Mouse (Mus musculus) neural tube, embryonic 14.5 days (tissue): ENCODE measurements around the gene Tph2. TPM values are rescaled to one million over a fixed set of nuclear protein-coding genes. Genes with fewer than 3 reads are reported as not detected.
A peak's percentile ranks its signal among the peaks of the same experiment; 100 is the strongest.
"Not testable (repeated sequence)": the region's sequence is repeated elsewhere in the genome, so short reads cannot be mapped to it uniquely, and the experiment has no call there.

Source experiments
- ATAC-seq: fragments of 200-750 bp; cut with Nextera tagmentation; 2 replicates; pipeline ENCODE4 v1.8.0; 2017; ENCODE audit warnings: low read depth, mild to moderate bottlenecking, moderate TSS enrichment, moderate library complexity
- H3K27ac ChIP-seq: fragments of 300-500 bp; sonication (generic); 2 replicates; pipeline ENCODE4 v1.5.1; 2014; ENCODE audit warnings: low read depth, mild to moderate bottlenecking, control low read depth, low read length, moderate library complexity, mixed read lengths
- H3K27me3 ChIP-seq: fragments of 300-500 bp; sonication (generic); 2 replicates; pipeline ENCODE4 v1.6.1; 2014; ENCODE audit warnings: low read length; ENCODE audit not compliant: control insufficient read depth, insufficient read depth
- H3K36me3 ChIP-seq: fragments of 300-500 bp; sonication (generic); 2 replicates; pipeline ENCODE4 v1.6.1; 2014; ENCODE audit warnings: low read length, mixed read lengths; ENCODE audit not compliant: control insufficient read depth, insufficient read depth
- H3K4me1 ChIP-seq: fragments of 300-500 bp; sonication (generic); 2 replicates; pipeline ENCODE4 v1.6.1; 2014; ENCODE audit warnings: low read length; ENCODE audit not compliant: control insufficient read depth, insufficient read depth
- H3K4me2 ChIP-seq: fragments of 300-500 bp; sonication (generic); 2 replicates; pipeline ENCODE4 v1.6.1; 2014; ENCODE audit warnings: mild to moderate bottlenecking, low read depth, low read length, control low read depth
- H3K4me3 ChIP-seq: fragments of 300-500 bp; sonication (generic); 2 replicates; pipeline ENCODE4 v1.5.1; 2014; ENCODE audit warnings: low read depth, low read length, control low read depth, mixed read lengths
- H3K9ac ChIP-seq: fragments of 300-500 bp; sonication (generic); replicated peaks from 2 replicates; pipeline ENCODE4 v1.6.1; 2014; ENCODE audit warnings: low read depth, mild to moderate bottlenecking, control low read depth, low read length, mixed read lengths
- H3K9me3 ChIP-seq: fragments of 300-500 bp; sonication (generic); 2 replicates; pipeline ENCODE4 v1.6.1; 2016; ENCODE audit warnings: low read length; ENCODE audit not compliant: control insufficient read depth
- whole genome bisulfite sequencing: fragments of 180-500 bp; shearing (Covaris S2); extraction: QIAGEN DNeasy Blood & Tissue Kit; methylation state at CpG from one replicate; pipeline ENCODE4 v1.1.7; 2014; 5-methylcytosine and 5-hydroxymethylcytosine counted together
- polyA plus RNA-seq: library from polyadenylated mRNA; unstranded; fragments of >200 nt; fragmentation: Nextera tagmentation; extraction: Ambion mirVana; gene quantifications from 2 replicates; pipeline ENCODE4 v1.2.1, GENCODE M21; 2014

Gene Tph2
- polyA plus RNA-seq, 1 experiment from 2014 or later = 0.42 TPM

DNA sequence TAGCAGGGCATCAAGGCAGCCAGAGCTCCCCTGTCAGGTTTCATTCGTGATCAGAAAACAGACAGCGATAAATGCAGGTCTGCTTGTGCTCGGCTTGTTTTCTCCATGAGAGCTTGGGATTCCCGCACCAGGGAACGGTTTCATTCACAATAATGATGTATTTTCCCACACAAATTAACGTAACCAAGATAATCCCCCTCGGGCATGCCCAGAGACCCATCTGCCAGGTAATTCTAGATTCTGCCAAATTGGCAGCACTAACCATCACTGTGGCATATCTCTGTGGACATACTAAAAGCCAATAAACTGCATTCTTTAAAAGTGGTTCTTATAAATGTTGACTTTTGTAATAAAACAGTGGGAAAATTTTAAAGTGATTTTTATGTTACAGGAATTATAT is 6.4 kb upstream of the Tph2 start:
- Histone ChIP-seq H3K9me3 (no peaks in the 10 kb centered on the region), H3K4me3 (no peak overlapping the region), H3K27me3 (no peaks in the 10 kb centered on the region), H3K27ac (no peak overlapping the region), H3K9ac (no peak overlapping the region), H3K36me3 (no peaks in the 10 kb centered on the region), H3K4me1 (no peaks in the 10 kb centered on the region), H3K4me2 (no peak overlapping the region)
- 68% methylated on average over 7 of the region's 7 CpGs for WGBS
- ATAC-seq = no peak; the same call in 1 of the 2 replicates

DNA sequence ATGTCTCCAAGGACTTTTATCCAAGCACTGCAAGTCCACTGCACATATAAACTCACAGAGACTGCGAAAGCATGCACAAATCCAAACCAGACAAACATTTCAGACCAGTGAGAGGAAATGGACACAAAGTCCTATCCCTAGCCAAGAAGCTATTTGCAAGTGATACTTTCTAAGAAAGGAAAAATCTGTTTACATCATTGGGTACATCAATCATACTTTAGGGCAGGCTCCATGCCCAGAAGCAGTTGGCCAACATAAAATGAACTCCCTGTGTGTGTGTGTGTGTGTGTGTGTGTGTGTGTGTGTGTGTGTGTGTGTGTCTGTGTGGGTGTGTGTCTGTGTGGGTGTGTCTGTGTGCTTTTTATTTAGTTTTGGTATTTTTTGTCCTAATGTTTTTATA is 2.6 kb upstream of the Tph2 start:
- no peaks in the 10 kb centered on the region for H3K4me1 ChIP-seq
- no peak overlapping the region for H3K4me3 ChIP-seq
- no peak overlapping the region for H3K4me2 ChIP-seq
- 83% methylated on average over 1 of the region's 1 CpGs for WGBS
- no peak for ATAC-seq
- H3K9me3 ChIP-seq = no peaks in the 10 kb centered on the region
- no peaks in the 10 kb centered on the region for H3K36me3 ChIP-seq
- no peak overlapping the region for H3K9ac ChIP-seq
- no peak overlapping the region for H3K27ac ChIP-seq
- no peaks in the 10 kb centered on the region for H3K27me3 ChIP-seq

DNA sequence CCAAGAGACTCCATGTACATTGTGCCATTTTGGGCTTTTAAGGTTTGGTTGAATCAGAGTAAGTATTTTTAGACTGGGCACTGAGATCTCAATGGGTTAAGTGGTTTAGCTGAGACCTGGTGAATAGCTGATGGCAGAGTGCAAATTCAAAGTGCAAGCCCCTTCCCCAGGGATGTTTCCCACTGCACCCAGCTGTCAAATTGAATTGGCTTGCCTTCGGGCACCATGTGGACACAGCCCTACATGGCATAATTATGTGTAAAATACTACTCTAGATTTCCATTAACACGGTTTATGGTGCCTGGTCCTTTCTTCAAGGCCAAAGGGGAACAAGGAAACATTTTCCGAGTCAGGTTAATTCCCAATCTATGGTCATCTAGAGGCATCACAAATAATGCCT is 3.8 kb downstream of the Tph2 start:
- H3K27ac ChIP-seq = no peak overlapping the region
- no peak overlapping the region for H3K9ac ChIP-seq
- H3K9me3 ChIP-seq = no peaks in the 10 kb centered on the region; the same call in 1 of the 2 replicates
- H3K4me3 ChIP-seq = no peak overlapping the region
- peak; percentile 28; the same call in 1 of the 2 replicates for ATAC-seq
- H3K36me3 ChIP-seq = no peaks in the 10 kb centered on the region
- H3K27me3 ChIP-seq = no peaks in the 10 kb centered on the region
- WGBS = 24% methylated on average over 3 of the region's 3 CpGs
- no peak overlapping the region for H3K4me2 ChIP-seq
- H3K4me1 ChIP-seq = 0 out of 2 replicates have a peak, but pooled peaks cover 2% of the 10 kb centered on the region

DNA sequence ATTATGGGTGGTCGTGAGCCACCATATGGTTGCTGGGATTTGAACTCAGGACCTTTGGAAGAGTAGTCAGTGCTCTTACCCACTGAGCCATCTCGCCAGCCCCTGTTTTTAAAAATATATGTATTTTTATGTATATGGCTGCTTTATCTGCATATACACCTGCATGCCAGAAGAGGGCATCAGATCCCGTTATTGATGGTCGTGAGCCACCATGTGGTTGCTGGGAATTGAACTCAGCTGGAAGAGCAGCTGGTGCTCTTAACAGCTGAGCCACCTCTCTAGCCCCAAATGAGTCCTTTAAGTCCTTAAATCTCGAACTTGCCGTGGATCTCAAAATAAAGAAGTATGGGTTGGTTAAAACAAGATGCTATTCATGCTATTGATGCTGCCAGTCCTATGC is 6.8 kb downstream of the Tph2 start:
- not testable (repeated sequence) for H3K9me3 ChIP-seq, H3K27me3 ChIP-seq, H3K36me3 ChIP-seq, H3K4me3 ChIP-seq, H3K9ac ChIP-seq, H3K27ac ChIP-seq, ATAC-seq, H3K4me1 ChIP-seq, H3K4me2 ChIP-seq
- 62% methylated on average over 6 of the region's 6 CpGs for WGBS

DNA sequence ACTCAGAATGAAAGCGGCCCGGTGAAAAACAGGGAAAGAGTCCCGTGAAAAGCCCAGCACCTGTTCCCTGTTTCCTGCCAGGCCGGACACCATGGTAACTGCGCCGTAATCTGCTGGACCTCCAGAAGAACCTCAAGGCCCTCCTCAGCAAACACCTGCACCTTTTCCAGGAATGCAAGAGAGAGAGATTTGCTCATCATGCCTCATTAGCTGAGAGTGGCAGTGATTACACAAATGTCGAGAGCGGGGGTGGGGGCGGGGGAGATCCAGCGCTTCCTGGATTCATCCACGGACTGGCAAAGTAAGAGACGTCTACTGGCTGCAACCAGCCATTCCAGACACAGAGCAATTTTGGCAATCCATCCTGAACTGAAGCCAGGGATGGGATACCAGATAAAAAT is 9.2 kb downstream of the Tph2 start:
- no peaks in the 10 kb centered on the region; the same call in 1 of the 2 replicates for H3K9me3 ChIP-seq
- H3K4me3 ChIP-seq = no peak overlapping the region
- peaks cover 4% of the 10 kb centered on the region; the same call in 1 of the 2 replicates for H3K4me1 ChIP-seq
- no peak; the same call in 1 of the 2 replicates for ATAC-seq
- H3K4me2 ChIP-seq = peak overlapping the region; percentile 22; the same call in 1 of the 2 replicates
- H3K27me3 ChIP-seq = no peaks in the 10 kb centered on the region
- 35% methylated on average over 12 of the region's 12 CpGs for WGBS
- H3K9ac ChIP-seq = no peak overlapping the region
- H3K36me3 ChIP-seq = no peaks in the 10 kb centered on the region
- no peak overlapping the region for H3K27ac ChIP-seq

DNA sequence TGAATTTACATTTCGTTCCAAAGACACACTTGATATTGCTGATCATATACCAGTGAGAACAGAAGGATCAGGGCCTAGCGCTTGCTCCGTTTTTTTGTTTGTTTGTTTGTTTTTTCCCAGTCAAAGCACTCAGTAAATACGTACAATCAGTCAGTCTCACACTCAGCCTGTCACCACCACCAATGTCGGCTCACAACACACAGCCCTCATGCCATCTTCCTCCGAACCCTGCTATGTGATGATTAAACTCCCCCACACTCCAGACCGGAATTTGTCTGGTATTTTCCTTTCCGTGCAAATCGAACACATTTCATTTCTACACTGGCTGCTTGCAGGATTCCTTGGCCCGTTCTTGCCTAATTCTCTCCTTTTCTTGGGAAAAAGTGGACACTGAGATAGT is 11.5 kb downstream of the Tph2 start:
- Histone ChIP-seq H3K9ac (no peak overlapping the region), H3K4me1 (peaks cover 4% of the 10 kb centered on the region; the same call in 1 of the 2 replicates), H3K4me3 (no peak overlapping the region), H3K27ac (no peak overlapping the region), H3K36me3 (no peaks in the 10 kb centered on the region), H3K27me3 (no peaks in the 10 kb centered on the region), H3K9me3 (no peaks in the 10 kb centered on the region), H3K4me2 (no peak overlapping the region)
- no peak for ATAC-seq
- 83% methylated on average over 10 of the region's 10 CpGs for WGBS

DNA sequence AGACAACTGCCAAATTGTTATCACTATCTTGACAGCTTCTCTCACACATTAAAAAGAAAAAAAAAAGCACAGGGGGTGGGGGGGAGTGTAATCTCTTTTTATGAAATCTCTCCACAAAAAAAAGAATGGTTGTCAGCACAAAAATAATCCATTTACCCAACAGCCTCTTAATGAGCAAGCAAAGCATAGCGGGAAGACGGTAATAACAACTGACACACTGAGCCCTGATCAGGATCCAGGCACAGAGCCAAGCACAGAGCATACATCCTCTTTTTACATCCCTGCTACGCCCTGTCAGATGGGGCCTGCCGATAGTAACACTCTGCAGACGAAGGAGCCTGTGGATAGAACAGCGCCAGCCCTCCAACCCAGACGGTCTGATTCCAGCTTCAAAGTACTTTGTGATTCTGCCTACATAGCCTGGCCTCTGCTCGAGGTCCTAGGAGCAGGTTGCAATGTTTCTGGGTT is 13.4 kb downstream of the Tph2 start:
- Histone ChIP-seq H3K4me1 (peaks cover 4% of the 10 kb centered on the region; the same call in 1 of the 2 replicates), H3K9ac (no peak overlapping the region), H3K27ac (no peak overlapping the region), H3K36me3 (no peaks in the 10 kb centered on the region), H3K27me3 (no peaks in the 10 kb centered on the region), H3K4me2 (no peak overlapping the region), H3K4me3 (no peak overlapping the region), H3K9me3 (no peaks in the 10 kb centered on the region)
- peak; percentile 75 for ATAC-seq
- 42% methylated on average over 8 of the region's 8 CpGs for WGBS

DNA sequence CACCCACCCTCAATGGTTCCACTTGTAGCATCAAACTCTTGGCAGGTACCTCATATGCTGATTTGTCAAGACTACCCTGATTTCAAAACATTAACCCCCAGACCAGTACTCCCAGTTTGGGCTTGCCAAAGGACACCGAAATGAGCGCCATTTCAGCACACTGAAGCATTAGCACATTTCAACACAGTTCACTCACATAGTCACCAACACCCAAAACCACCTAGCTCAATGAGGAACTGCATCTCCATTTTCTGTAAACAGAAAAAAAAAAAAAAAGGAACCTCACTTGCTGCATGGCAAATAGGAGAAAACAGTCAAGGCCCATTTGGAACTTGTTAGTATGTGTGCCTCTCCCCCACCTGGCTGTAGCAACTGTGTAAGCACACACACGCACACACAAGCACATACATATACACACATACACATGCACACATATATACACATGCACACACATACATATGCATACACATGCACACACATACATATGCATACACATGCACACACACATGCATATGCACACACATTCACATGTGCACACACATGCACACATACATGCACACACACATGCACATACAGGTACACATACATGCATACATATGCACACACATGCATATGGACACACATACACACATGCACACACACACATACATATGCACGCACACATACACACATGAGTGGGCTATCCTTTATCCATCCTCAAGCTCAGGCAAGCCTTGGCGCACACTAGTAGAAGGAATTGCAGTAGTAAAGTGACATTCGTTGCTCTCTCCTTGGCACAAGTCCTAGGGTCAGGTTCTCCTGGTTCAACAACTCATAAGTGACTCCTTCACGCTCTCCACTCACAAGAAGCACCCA is 14.1 kb downstream of the Tph2 start:
- Histone ChIP-seq H3K36me3 (no peaks in the 10 kb centered on the region), H3K4me2 (no peak overlapping the region), H3K4me1 (peaks cover 4% of the 10 kb centered on the region; the same call in 1 of the 2 replicates), H3K27me3 (no peaks in the 10 kb centered on the region), H3K9ac (no peak overlapping the region), H3K9me3 (no peaks in the 10 kb centered on the region), H3K27ac (no peak overlapping the region), H3K4me3 (no peak overlapping the region)
- WGBS = 87% methylated on average over 7 of the region's 7 CpGs
- 0 out of 2 replicates have a peak, but pooled peaks have one; percentile 24 for ATAC-seq

DNA sequence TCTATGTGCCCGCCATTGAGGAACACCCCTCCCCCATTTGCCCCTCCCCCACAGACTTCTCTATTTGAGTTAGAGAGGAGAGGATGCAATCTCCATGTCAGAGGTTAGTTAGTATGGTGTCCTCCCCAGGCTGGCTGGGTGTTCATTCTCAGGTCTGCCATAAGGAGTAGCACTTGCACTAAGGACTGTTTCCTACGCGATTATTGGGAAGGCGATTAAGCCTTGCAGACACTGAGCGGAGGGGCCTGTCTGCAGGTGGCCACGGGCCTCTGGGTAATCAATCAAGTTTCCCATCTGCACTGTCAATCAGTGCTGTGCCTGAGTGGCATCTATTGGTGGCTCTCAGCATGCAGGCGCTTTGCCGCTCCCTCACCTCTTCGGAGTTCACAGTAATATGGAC is 15.4 kb downstream of the Tph2 start:
- 19% methylated on average over 9 of the region's 9 CpGs for WGBS
- peak; percentile 49 for ATAC-seq
- Histone ChIP-seq H3K4me3 (no peak overlapping the region), H3K4me2 (no peak overlapping the region), H3K9me3 (no peaks in the 10 kb centered on the region), H3K27me3 (no peaks in the 10 kb centered on the region), H3K9ac (no peak overlapping the region), H3K27ac (no peak overlapping the region), H3K4me1 (no peaks in the 10 kb centered on the region), H3K36me3 (no peaks in the 10 kb centered on the region)
